Mouse (Mus musculus): Measurements from ENCODE around the gene Nfix.

DNA sequence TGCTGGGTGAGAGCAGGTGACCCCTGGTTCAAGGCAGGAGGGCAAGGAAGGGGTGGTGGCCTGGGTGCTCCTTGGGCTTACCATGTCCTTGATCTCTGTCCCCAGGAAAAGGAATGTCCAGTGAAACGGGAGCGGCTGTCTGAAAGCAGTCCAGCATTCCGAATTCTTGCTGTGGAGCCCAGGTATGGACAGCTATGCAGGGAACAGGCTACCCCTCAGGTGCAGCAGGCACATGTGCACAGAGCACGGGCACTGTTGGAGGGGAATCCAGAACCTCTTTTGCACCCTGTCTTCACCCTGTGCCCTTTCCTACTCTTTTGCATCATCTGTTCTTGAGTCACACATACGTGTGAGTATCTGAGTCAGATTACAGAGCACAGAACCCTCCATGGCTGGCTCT lies 101.9 kb downstream of the Nfix start:
- no peak for TF ChIP-seq POLR2A (IDR thresholded peaks at IDR 0.05; ENCODE audit: insufficient read depth, low read length)
- no peak for TF ChIP-seq CTCF (IDR thresholded peaks at IDR 0.05; ENCODE audit: low read depth, low read length)

Data from ES-Bruce4 (cell line).